Mouse (Mus musculus) CH12.LX (cell line): ENCODE measurements around the gene Cbfa2t3. TPM values are rescaled to one million over a fixed set of nuclear protein-coding genes. Genes with fewer than 3 reads are reported as not detected.

Source experiments
- DNase-seq: peaks from one replicate; pipeline ENCODE4 v3.0.0-alpha.2; 2013; ENCODE audit errors: extremely low read depth
- H3K27ac ChIP-seq: 2 replicates; pipeline ENCODE4 v1.5.1; 2012; ENCODE audit warnings: low read depth, mild to moderate bottlenecking, control low read depth, moderate library complexity; ENCODE audit not compliant: insufficient read depth
- H3K27me3 ChIP-seq: replicated peaks from 2 replicates; pipeline ENCODE3; 2012; ENCODE audit warnings: inconsistent platforms
- H3K36me3 ChIP-seq, 2 experiments: replicated peaks in 1 of 2; 2 replicates each; pipeline versions ENCODE3 to v1.6.1; 2012; ENCODE audit warnings: inconsistent platforms in 1 of 2, low read length in 1 of 2, mild to moderate bottlenecking in 1 of 2, mixed read lengths in 1 of 2, moderate library complexity in 1 of 2; ENCODE audit not compliant: control insufficient read depth in 1 of 2, insufficient read depth in 1 of 2
- H3K4me1 ChIP-seq, 2 experiments: 2 replicates each; pipeline ENCODE4 v1.6.1; 2012; ENCODE audit warnings: inconsistent platforms in 1 of 2, moderate library complexity in 1 of 2; ENCODE audit not compliant: insufficient read depth in 2 of 2, control insufficient read depth in 1 of 2
- H3K4me2 ChIP-seq: 2 replicates; pipeline ENCODE4 v1.6.1; 2012; ENCODE audit warnings: low read depth, mild to moderate bottlenecking, control low read depth; ENCODE audit not compliant: poor library complexity, insufficient read depth, severe bottlenecking
- H3K4me3 ChIP-seq, 3 experiments: fragments of 150-350 bp in 1 of 3; sonication (generic) in 1 of 3; replicated peaks in 1 of 3; 2 replicates each; pipeline versions ENCODE3 to v1.5.1; 2011 to 2012; ENCODE audit warnings: low read depth in 2 of 3, low read length in 2 of 3, mild to moderate bottlenecking in 2 of 3, moderate library complexity in 2 of 3, control low read depth in 1 of 3, improper control_type of control experiment in 1 of 3, inconsistent platforms in 1 of 3, mixed read lengths in 1 of 3; ENCODE audit not compliant: poor library complexity in 1 of 3
- H3K79me2 ChIP-seq: replicated peaks from 2 replicates; pipeline ENCODE4 v1.6.1; 2012; ENCODE audit warnings: mild to moderate bottlenecking, moderate library complexity; ENCODE audit not compliant: control insufficient read depth, poor library complexity, insufficient read depth, severe bottlenecking; ENCODE audit errors: extremely low read depth
- H3K9ac ChIP-seq: 2 replicates; pipeline ENCODE4 v1.6.1; 2012; ENCODE audit warnings: low read depth, mild to moderate bottlenecking, control low read depth, moderate library complexity; ENCODE audit not compliant: insufficient read depth
- H3K9me3 ChIP-seq: replicated peaks from 2 replicates; pipeline ENCODE3; 2012; ENCODE audit warnings: low read length, inconsistent platforms, mixed read lengths
- BHLHE40 ChIP-seq: IDR thresholded peaks from 2 replicates; pipeline ENCODE4 v1.6.1; 2011; ENCODE audit warnings: mild to moderate bottlenecking, low read depth, low read length, improper control_type of control experiment
- CHD2 ChIP-seq: IDR thresholded peaks from 2 replicates; pipeline ENCODE4 v1.6.1; 2011; ENCODE audit warnings: low read length, improper control_type of control experiment
- CTCF ChIP-seq, 2 experiments: IDR thresholded peaks in 1 of 2; conservative IDR thresholded peaks in 1 of 2; 2 replicates each; pipeline ENCODE4 v1.5.1; 2011 to 2012; ENCODE audit warnings: low read depth in 2 of 2, low read length in 2 of 2, improper control_type of control experiment in 1 of 2, inconsistent platforms in 1 of 2, mild to moderate bottlenecking in 1 of 2, moderate library complexity in 1 of 2
- E2F4 ChIP-seq: IDR thresholded peaks from 2 replicates; pipeline ENCODE4 v1.6.1; 2011; ENCODE audit warnings: low read depth, low read length, improper control_type of control experiment; ENCODE audit not compliant: insufficient replicate concordance
- ETS1 ChIP-seq: conservative IDR thresholded peaks from 2 replicates; pipeline ENCODE4 v1.6.1; 2012; ENCODE audit warnings: low read depth, mild to moderate bottlenecking, inconsistent platforms, low read length, improper control_type of control experiment, moderate library complexity
- GABPA ChIP-seq: IDR thresholded peaks from 2 replicates; pipeline ENCODE4 v1.6.1; 2012; ENCODE audit warnings: low read depth, low read length, improper control_type of control experiment, inconsistent platforms; ENCODE audit not compliant: insufficient replicate concordance
- HCFC1 ChIP-seq: IDR thresholded peaks from 2 replicates; pipeline ENCODE4 v1.6.1; 2012; ENCODE audit warnings: low read depth, mild to moderate bottlenecking, inconsistent platforms, low read length, improper control_type of control experiment
- IRF4 ChIP-seq: IDR thresholded peaks from 2 replicates; pipeline ENCODE4 v1.6.1; 2014; ENCODE audit warnings: low read depth, mild to moderate bottlenecking, inconsistent platforms, low read length, improper control_type of control experiment
- JUN ChIP-seq: IDR thresholded peaks from 2 replicates; pipeline ENCODE4 v1.6.1; 2011; ENCODE audit warnings: low read depth, mild to moderate bottlenecking, low read length, improper control_type of control experiment, moderate library complexity; ENCODE audit not compliant: insufficient read depth
- KAT2A ChIP-seq: IDR thresholded peaks from 2 replicates; pipeline ENCODE4 v1.6.1; 2012; ENCODE audit warnings: low read length, improper control_type of control experiment, inconsistent platforms; ENCODE audit not compliant: insufficient replicate concordance
- MAFK ChIP-seq: IDR thresholded peaks from 2 replicates; pipeline ENCODE4 v1.6.1; 2011; ENCODE audit warnings: low read length, improper control_type of control experiment; ENCODE audit not compliant: insufficient replicate concordance
- MAX ChIP-seq: IDR thresholded peaks from 2 replicates; pipeline ENCODE4 v1.6.1; 2011; ENCODE audit warnings: low read length, improper control_type of control experiment
- MAZ ChIP-seq: IDR thresholded peaks from 2 replicates; pipeline ENCODE4 v1.6.1; 2012; ENCODE audit warnings: low read depth, mild to moderate bottlenecking, inconsistent platforms, low read length, improper control_type of control experiment, moderate library complexity
- MEF2A ChIP-seq: IDR thresholded peaks from 2 replicates; pipeline ENCODE4 v1.6.1; 2014; ENCODE audit warnings: low read depth, mild to moderate bottlenecking, inconsistent platforms, low read length, improper control_type of control experiment, borderline replicate concordance
- MXI1 ChIP-seq: IDR thresholded peaks from 2 replicates; pipeline ENCODE4 v1.6.1; 2011; ENCODE audit warnings: mild to moderate bottlenecking, low read depth, low read length, improper control_type of control experiment
- MYC ChIP-seq: IDR thresholded peaks from 2 replicates; pipeline ENCODE4 v1.6.1; 2011; ENCODE audit warnings: low read depth, mild to moderate bottlenecking, improper control_type of control experiment, low read length
- NELFE ChIP-seq: IDR thresholded peaks from 2 replicates; pipeline ENCODE4 v1.6.1; 2011; ENCODE audit warnings: low read depth, low read length, improper control_type of control experiment
- NRF1 ChIP-seq: IDR thresholded peaks from 2 replicates; pipeline ENCODE4 v1.6.1; 2014; ENCODE audit warnings: low read depth, mild to moderate bottlenecking, inconsistent platforms, low read length, improper control_type of control experiment, moderate library complexity
- POLR2A ChIP-seq: IDR thresholded peaks from 2 replicates; pipeline ENCODE4 v1.6.1; 2011; ENCODE audit warnings: low read depth, mild to moderate bottlenecking, improper control_type of control experiment, low read length
- POLR2AphosphoS2 ChIP-seq: IDR thresholded peaks from 2 replicates; pipeline ENCODE4 v1.6.1; 2011; ENCODE audit warnings: low read depth, low read length, improper control_type of control experiment
- RAD21 ChIP-seq: IDR thresholded peaks from 2 replicates; pipeline ENCODE4 v1.6.1; 2011; ENCODE audit warnings: low read depth, mild to moderate bottlenecking, low read length, improper control_type of control experiment, moderate library complexity
- RCOR1 ChIP-seq: conservative IDR thresholded peaks from 2 replicates; pipeline ENCODE4 v1.6.1; 2012; ENCODE audit warnings: low read depth, mild to moderate bottlenecking, inconsistent platforms, low read length, improper control_type of control experiment
- SIN3A ChIP-seq: IDR thresholded peaks from 2 replicates; pipeline ENCODE4 v1.6.1; 2012; ENCODE audit warnings: low read length, improper control_type of control experiment, inconsistent platforms
- SMC3 ChIP-seq: IDR thresholded peaks from 2 replicates; pipeline ENCODE4 v1.6.1; 2011; ENCODE audit warnings: low read depth, low read length, improper control_type of control experiment
- TBP ChIP-seq: conservative IDR thresholded peaks from 2 replicates; pipeline ENCODE4 v1.6.1; 2011; ENCODE audit warnings: low read depth, low read length, improper control_type of control experiment
- TCF12 ChIP-seq: IDR thresholded peaks from 2 replicates; pipeline ENCODE4 v1.6.1; 2014; ENCODE audit warnings: low read depth, mild to moderate bottlenecking, inconsistent platforms, low read length, improper control_type of control experiment
- USF1 ChIP-seq: IDR thresholded peaks from 2 replicates; pipeline ENCODE4 v1.6.1; 2014; ENCODE audit warnings: low read depth, mild to moderate bottlenecking, inconsistent platforms, low read length, improper control_type of control experiment
- USF2 ChIP-seq: conservative IDR thresholded peaks from 2 replicates; pipeline ENCODE4 v1.6.1; 2011; ENCODE audit warnings: low read depth, low read length, improper control_type of control experiment
- ZMIZ1 ChIP-seq: IDR thresholded peaks from 2 replicates; pipeline ENCODE4 v1.6.1; 2012; ENCODE audit warnings: low read depth, mild to moderate bottlenecking, inconsistent platforms, low read length, improper control_type of control experiment
- dilution Hi-C: fragments of 300-500 bp; cut with MboI; formaldehyde crosslinking; loops from 2 replicates; pipeline ENCODE4 v1.14.3; 2020; ENCODE audit warnings: low sequenced_read_pairs; ENCODE audit not compliant: extremely low pct_unique_long_range_greater_than_20kb, extremely low pct_ligation_motif_present
- in situ Hi-C: fragments of 300-500 bp; cut with MboI; formaldehyde crosslinking; loops from 3 replicates; pipeline ENCODE4 v1.14.3; 2019; ENCODE audit warnings: low sequenced_read_pairs, low pct_ligation_motif_present, low pct_unique_long_range_greater_than_20kb, mixed read lengths
- polyA plus RNA-seq: library from polyadenylated mRNA; unstranded; fragments of >175 nt; gene quantifications from 2 replicates; pipeline ENCODE4 v1.2.1, GENCODE M21; 2012; ENCODE audit warnings: low read depth; ENCODE audit not compliant: insufficient read length
- total RNA-seq, 2 experiments: library from RNA; depleted of rRNA; stranded (reverse); fragments of 300-350 nt in 1 of 2; fragments of >200 nt in 1 of 2; gene quantifications; 2 replicates each; pipeline ENCODE4 v1.2.3; 2012 to 2014

Cbfa2t3 gene
- total and polyA plus RNA-seq, 3 experiments, result 0.47 to 22.6 (median 2.1) TPM

DNA sequence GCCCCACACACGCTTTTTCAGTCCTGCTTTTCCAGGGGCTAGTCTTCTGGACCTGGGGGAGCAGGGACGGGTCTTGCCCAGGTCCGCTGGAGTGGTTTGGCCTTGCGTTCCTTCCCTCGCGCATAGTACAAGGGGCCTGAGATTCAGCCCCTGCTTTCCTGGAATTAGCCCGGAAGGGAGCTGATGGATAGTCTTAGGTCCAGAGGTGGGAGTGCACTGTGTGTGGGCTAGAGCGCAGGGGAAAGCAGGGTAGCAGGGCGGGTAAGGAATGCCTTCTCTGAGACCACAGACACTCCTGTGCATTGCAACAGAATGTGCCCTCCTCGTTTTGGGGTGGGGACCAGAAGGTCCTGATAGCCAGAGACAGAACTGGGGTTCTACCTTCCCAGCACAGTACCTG lies 121.8 kb downstream of the Cbfa2t3 start:
- Histone ChIP-seq H3K27me3 (no peaks in the 10 kb centered on the region), H3K27ac (no peak overlapping the region), H3K79me2 (peaks cover 17% of the 10 kb centered on the region), H3K9ac (no peak overlapping the region), H3K4me2 (no peak overlapping the region), H3K9me3 (no peaks in the 10 kb centered on the region)
- in situ Hi-C loops (no loop called here), dilution Hi-C loops (no loop called here)
- TF ChIP-seq SIN3A, result no peak
- TF ChIP-seq MAFK, result no peak
- TF ChIP-seq POLR2A, result no peak
- TF ChIP-seq USF1, result no peak
- TF ChIP-seq, all 38 proteins: peak for 0
- no peak for DNase-seq
- H3K4me3 ChIP-seq, result peak overlapping the region in 1 of 3 experiments; percentile 89
- peaks cover 15 to 64% of the 10 kb centered on the region in 2 experiments for H3K36me3 ChIP-seq
- H3K4me1 ChIP-seq, result peaks cover 16 to 37% of the 10 kb centered on the region in 2 experiments

DNA sequence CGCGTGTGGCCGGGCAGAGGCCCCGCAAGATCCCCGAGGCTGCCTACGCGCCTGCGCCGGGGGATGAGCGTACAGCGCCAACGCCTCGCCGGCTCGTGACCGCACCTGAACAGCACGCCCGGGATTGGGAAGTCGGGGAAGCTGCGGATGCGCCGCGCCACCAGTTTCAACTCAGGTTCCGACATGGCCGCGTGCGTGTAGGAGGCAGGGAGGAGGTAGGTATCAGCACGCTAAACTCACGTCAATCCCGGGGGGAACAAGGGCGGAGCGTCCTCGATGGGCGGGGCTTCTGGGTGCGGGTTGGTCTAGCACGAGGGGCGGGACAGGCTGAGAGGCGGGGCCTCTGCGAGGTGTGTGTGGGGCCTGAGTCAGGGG lies 122.3 kb downstream of the Cbfa2t3 start, which contains the start of gene Aprt:
Gene Aprt, minus strand, starts transcription at position 262 of the 375 bp plus-strand sequence.
- in situ Hi-C loops, result no loop called here
- H3K4me3 ChIP-seq, result peak within 1 kb of the TSS; percentile 76 to 91 (median 89)
- peak; percentile 97 for DNase-seq
- peaks cover 20 to 68% of the 10 kb centered on the region in 2 experiments for H3K36me3 ChIP-seq
- H3K4me2 ChIP-seq, result peak within 1 kb of the TSS; percentile 55
- peaks cover 16 to 37% of the 10 kb centered on the region in 2 experiments for H3K4me1 ChIP-seq
- dilution Hi-C loops, result no loop called here
- peaks cover 17% of the 10 kb centered on the region for H3K79me2 ChIP-seq
- no peaks in the 10 kb centered on the region for H3K9me3 ChIP-seq
- no peaks in the 10 kb centered on the region for H3K27me3 ChIP-seq
- no peak for TF ChIP-seq CHD2
- TF ChIP-seq MAZ, result 0 out of 2 replicates have a peak, but pooled peaks have one; percentile 44
- TF ChIP-seq TBP, result 0 out of 2 replicates have a peak, but pooled peaks have one; percentile 43
- TF ChIP-seq GABPA, result no peak
- no peak for TF ChIP-seq RAD21
- TF ChIP-seq JUN, result no peak
- TF ChIP-seq SIN3A, result peak; percentile 60
- TF ChIP-seq POLR2AphosphoS2, result peak; percentile 88; the same call in 1 of the 2 replicates
- TF ChIP-seq RCOR1, result no peak
- TF ChIP-seq MAX, result peak; percentile 87; the same call in 1 of the 2 replicates
- peak; percentile 93 for TF ChIP-seq MXI1
- peak; percentile 82 for TF ChIP-seq NELFE
- TF ChIP-seq NRF1, result peak; percentile 80
- TF ChIP-seq E2F4, result no peak
- TF ChIP-seq MYC, result peak; percentile 92
- no peak for TF ChIP-seq KAT2A
- TF ChIP-seq CTCF (conservative IDR thresholded peaks at IDR 0.05 in 1 of 2, IDR thresholded peaks at IDR 0.05 in 1 of 2; ENCODE audit: low read depth in 2 of 2, low read length in 2 of 2), result no peak
- TF ChIP-seq HCFC1, result peak; percentile 55
- 0 out of 2 replicates have a peak, but pooled peaks have one; percentile 16 for TF ChIP-seq ETS1
- TF ChIP-seq BHLHE40, result peak; percentile 86
- TF ChIP-seq SMC3, result 0 out of 2 replicates have a peak, but pooled peaks have one; percentile 1
- TF ChIP-seq USF2, result no peak
- TF ChIP-seq ZMIZ1, result peak; percentile 85
- peak; percentile 23; the same call in 1 of the 2 replicates for TF ChIP-seq IRF4
- peak; percentile 89 for TF ChIP-seq POLR2A
- TF ChIP-seq MEF2A, result peak; percentile 52; the same call in 1 of the 2 replicates
- peak; percentile 57; the same call in 1 of the 2 replicates for TF ChIP-seq TCF12
- H3K9ac ChIP-seq, result peak within 1 kb of the TSS; percentile 70
- peak within 1 kb of the TSS; percentile 29 for H3K27ac ChIP-seq
